In genomic region chr2:156973316-156974100, GRCm38 (mm10) we compare ENCODE assay signal across 10 mouse cellular contexts. TPM values are rescaled to one million over a fixed set of nuclear protein-coding genes. Genes with fewer than 3 reads are reported as not detected.
DNase-seq lines count a peak whose midpoint lies in the region; ATAC-seq lines count a peak whose summit lies in the region.
"Had no signal": no experiment of that assay in that cellular context is flagged by ENCODE, and none has a peak within 500 bp of the region (broad histone marks: within the 10 kb centered on the region; RNA-seq: fewer than 3 reads in every experiment).

No protein-coding gene starts in this region.

- peak; percentile 19 for DNase-seq in gastrocnemius, adult 18-20 months (ENCODE audit: low spot score)
- DNase-seq in gastrocnemius, postnatal 14 days = no peak
- DNase-seq in NIH3T3 (ENCODE audit: low read depth) = peak; percentile 69
- peak; percentile 76 to 82 for DNase-seq in cerebellum, postnatal 25 days
- DNase-seq in left cerebral cortex, postnatal 14 days (ENCODE audit: low spot score in 2 of 2) = peak; percentile 65 to 80
- DNase-seq in ovary, postnatal 14 days (ENCODE audit: low spot score) = no peak
- no peak for DNase-seq in spleen, postnatal 14 days (ENCODE audit: low spot score in 2 of 2)

- intact Hi-C loops in gastrocnemius, postnatal 14 days (cut with DNase I; ENCODE audit: low total_unique reads) = no loop called here
- intact Hi-C loops in left cerebral cortex, postnatal 14 days (cut with DNase I) = no loop called here

- no peak for ATAC-seq in forebrain, embryonic 12.5 days (ENCODE audit: low FRiP score)

- peaks cover 4% of the 10 kb centered on the region; the same call in 1 of the 2 replicates for H3K4me1 ChIP-seq in forebrain, embryonic 12.5 days

- H3K4me2 ChIP-seq in forebrain, embryonic 12.5 days = no peak overlapping the region
- H3K4me2 ChIP-seq: liver, embryonic 15.5 days; neural tube, embryonic 15.5 days had no signal

- no peak overlapping the region for H3K27ac ChIP-seq in forebrain, embryonic 12.5 days
- H3K27ac ChIP-seq: liver, embryonic 15.5 days; neural tube, embryonic 15.5 days had no signal

- no peaks in the 10 kb centered on the region for H3K9me3 ChIP-seq in forebrain, embryonic 12.5 days
- H3K9me3 ChIP-seq: liver, embryonic 15.5 days; neural tube, embryonic 15.5 days had no signal

- H3K27me3 ChIP-seq in forebrain, embryonic 12.5 days = no peaks in the 10 kb centered on the region
- H3K27me3 ChIP-seq: liver, embryonic 15.5 days; neural tube, embryonic 15.5 days had no signal

- H3K9ac ChIP-seq in forebrain, embryonic 12.5 days = no peak overlapping the region
- H3K9ac ChIP-seq: liver, embryonic 15.5 days; neural tube, embryonic 15.5 days had no signal

- H3K36me3 ChIP-seq in forebrain, embryonic 12.5 days (replicated peaks) = no peaks in the 10 kb centered on the region

- 84% methylated on average over 5 of the region's 5 CpGs for WGBS in forebrain, embryonic 12.5 days

- H3K4me3 ChIP-seq in forebrain, embryonic 12.5 days (replicated peaks) = no peak overlapping the region
- H3K4me3 ChIP-seq: liver, embryonic 15.5 days; neural tube, embryonic 15.5 days had no signal

RNA-seq across cellular contexts. Expression of gene Ndrg3, which starts 18.3 kb away (rescaled TPM):
- 10 to 100 TPM; 34.0 to 34.1 TPM for total RNA-seq in gastrocnemius, adult 18-20 months (2021)
- 10 to 100 TPM; 23.3 to 25.2 TPM for total RNA-seq in gastrocnemius, postnatal 14 days (2021)
- total RNA-seq in left cerebral cortex, postnatal 14 days (2021) = 100 to 1,000 TPM; 569 to 619 TPM
- 50.5 and 54.0 TPM in 2 replicates for polyA plus RNA-seq in forebrain, embryonic 12.5 days (2016; fragmentation: Nextera tagmentation; extraction: Ambion mirVana)

RNA-seq across cellular contexts. Expression of gene Dsn1, which starts 33.4 kb away (rescaled TPM):
- 1 to 10 TPM; 1.3 to 1.9 TPM for total RNA-seq in gastrocnemius, adult 18-20 months (2021)
- 1 to 10 TPM; 2.7 to 3.5 TPM for total RNA-seq in gastrocnemius, postnatal 14 days (2021)
- total RNA-seq in left cerebral cortex, postnatal 14 days (2021) = 1 to 10 TPM; 5.2 to 5.5 TPM
- polyA plus RNA-seq in forebrain, embryonic 12.5 days (2016; fragmentation: Nextera tagmentation; extraction: Ambion mirVana) = 53.4 and 53.7 TPM in 2 replicates

Comparison
In these comparisons a context has a peak if more than half of its experiments do, and no peak if none do; other contexts are left out.
1. DNase-seq: peak in gastrocnemius, adult 18-20 months (single experiment), NIH3T3 (single experiment), cerebellum, postnatal 25 days (2 of 2) and left cerebral cortex, postnatal 14 days (2 of 2); none in gastrocnemius, postnatal 14 days (single experiment), ovary, postnatal 14 days (single experiment) and spleen, postnatal 14 days (0 of 2).
2. RNA of gene Ndrg3, which starts 18.3 kb away (total RNA-seq): 569 to 619 TPM in left cerebral cortex, postnatal 14 days; 34.0 to 34.1 TPM in gastrocnemius, adult 18-20 months and 23.3 to 25.2 TPM in gastrocnemius, postnatal 14 days; every median in the first group is over 10 times any median in the second.